Mouse (Mus musculus): ENCODE results near the gene Hsd3b6. TPM values are rescaled to one million over a fixed set of nuclear protein-coding genes. Genes with fewer than 3 reads are reported as not detected.
"Not testable (repeated sequence)": the region's sequence is repeated elsewhere in the genome, so short reads cannot be mapped to it uniquely, and the experiment has no call there.

Hsd3b6 gene
- polyA plus RNA-seq, 1 experiment from 2014 or later, result 1.9 TPM

- not testable (repeated sequence) for H3K9ac ChIP-seq; H3K27ac ChIP-seq (replicated peaks); H3K4me1 ChIP-seq; H3K9me3 ChIP-seq (replicated peaks); ATAC-seq (ENCODE audit: insufficient number of reproducible peaks, low FRiP score, low TSS enrichment, low read depth); H3K27me3 ChIP-seq; H3K4me2 ChIP-seq (replicated peaks); H3K36me3 ChIP-seq; H3K4me3 ChIP-seq (replicated peaks)
- WGBS, result 84% methylated on average over 6 of the region's 6 CpGs
Measured at GRCm38 (mm10) chr3:98812653-98813052, 1.6 kb downstream of the Hsd3b6 start.

- not testable (repeated sequence) for H3K27ac ChIP-seq (replicated peaks); ATAC-seq (ENCODE audit: insufficient number of reproducible peaks, low FRiP score, low TSS enrichment, low read depth); H3K4me1 ChIP-seq; H3K36me3 ChIP-seq; H3K4me3 ChIP-seq (replicated peaks); H3K9ac ChIP-seq; H3K27me3 ChIP-seq; H3K4me2 ChIP-seq (replicated peaks); H3K9me3 ChIP-seq (replicated peaks)
- 48% methylated on average over 3 of the region's 3 CpGs for WGBS
Measured at GRCm38 (mm10) chr3:98805032-98805431, 9.2 kb downstream of the Hsd3b6 start.

- 66% methylated on average over 2 of the region's 2 CpGs for WGBS
- no peak overlapping the region for H3K9ac ChIP-seq
- no peak overlapping the region for H3K27ac ChIP-seq (replicated peaks)
- no peak overlapping the region for H3K4me3 ChIP-seq (replicated peaks)
- no peak for ATAC-seq (ENCODE audit: insufficient number of reproducible peaks, low FRiP score, low TSS enrichment, low read depth)
- no peaks in the 10 kb centered on the region for H3K27me3 ChIP-seq
- H3K4me1 ChIP-seq, result no peaks in the 10 kb centered on the region
- H3K9me3 ChIP-seq (replicated peaks), result no peaks in the 10 kb centered on the region
- no peak overlapping the region for H3K4me2 ChIP-seq (replicated peaks)
- no peaks in the 10 kb centered on the region for H3K36me3 ChIP-seq
Measured at GRCm38 (mm10) chr3:98786551-98786950, 27.7 kb downstream of the Hsd3b6 start.

GRCm38 (mm10) chr3:98782181-98782868 lies 31.9 kb downstream of the Hsd3b6 start:
- H3K9me3 ChIP-seq (replicated peaks), result no peaks in the 10 kb centered on the region
- H3K36me3 ChIP-seq, result no peaks in the 10 kb centered on the region
- H3K27me3 ChIP-seq, result no peaks in the 10 kb centered on the region
- H3K4me3 ChIP-seq (replicated peaks), result no peak overlapping the region
- H3K4me2 ChIP-seq (replicated peaks), result no peak overlapping the region
- H3K27ac ChIP-seq (replicated peaks), result no peak overlapping the region
- ATAC-seq (ENCODE audit: insufficient number of reproducible peaks, low FRiP score, low TSS enrichment, low read depth), result no peak
- no peaks in the 10 kb centered on the region for H3K4me1 ChIP-seq
- H3K9ac ChIP-seq, result no peak overlapping the region

GRCm38 (mm10) chr3:98780921-98781320 lies 33.3 kb downstream of the Hsd3b6 start:
- Histone ChIP-seq H3K36me3 (no peaks in the 10 kb centered on the region), H3K9ac (no peak overlapping the region), H3K4me2 (replicated peaks) (no peak overlapping the region), H3K9me3 (replicated peaks) (no peaks in the 10 kb centered on the region), H3K27me3 (no peaks in the 10 kb centered on the region), H3K27ac (replicated peaks) (no peak overlapping the region), H3K4me1 (no peaks in the 10 kb centered on the region), H3K4me3 (replicated peaks) (no peak overlapping the region)
- ATAC-seq (ENCODE audit: insufficient number of reproducible peaks, low FRiP score, low TSS enrichment, low read depth), result no peak

GRCm38 (mm10) chr3:98764155-98764554 lies 50.1 kb downstream of the Hsd3b6 start:
- no peak overlapping the region for H3K9ac ChIP-seq
- no peaks in the 10 kb centered on the region for H3K4me1 ChIP-seq
- H3K27ac ChIP-seq (replicated peaks), result no peak overlapping the region
- H3K9me3 ChIP-seq (replicated peaks), result no peaks in the 10 kb centered on the region
- no peaks in the 10 kb centered on the region for H3K27me3 ChIP-seq
- ATAC-seq (ENCODE audit: insufficient number of reproducible peaks, low FRiP score, low TSS enrichment, low read depth), result no peak
- no peak overlapping the region for H3K4me2 ChIP-seq (replicated peaks)
- H3K36me3 ChIP-seq, result no peaks in the 10 kb centered on the region
- H3K4me3 ChIP-seq (replicated peaks), result no peak overlapping the region

- Histone ChIP-seq H3K27ac (replicated peaks) (no peak overlapping the region), H3K9me3 (replicated peaks) (no peaks in the 10 kb centered on the region), H3K27me3 (no peaks in the 10 kb centered on the region), H3K4me1 (no peaks in the 10 kb centered on the region), H3K9ac (no peak overlapping the region), H3K4me3 (replicated peaks) (no peak overlapping the region), H3K36me3 (no peaks in the 10 kb centered on the region), H3K4me2 (replicated peaks) (no peak overlapping the region)
- ATAC-seq (ENCODE audit: insufficient number of reproducible peaks, low FRiP score, low TSS enrichment, low read depth), result no peak
- WGBS, result 83% methylated on average over 3 of the region's 3 CpGs
Measured at GRCm38 (mm10) chr3:98756836-98757235, 57.4 kb downstream of the Hsd3b6 start.

Other genes with a start within 250 kb of the Hsd3b6 start
- gene Gm10681, start 225.6 kb downstream of the Hsd3b6 start, polyA plus RNA-seq (2015; fragmentation: Nextera tagmentation; extraction: Ambion mirVana), result not detected in 2 replicates
- gene Hsd3b5, start 184.2 kb downstream of the Hsd3b6 start, polyA plus RNA-seq (2015; fragmentation: Nextera tagmentation; extraction: Ambion mirVana), result not detected in 2 replicates
- not detected in 2 replicates for gene Hsd3b2, start 89.9 kb downstream of the Hsd3b6 start, polyA plus RNA-seq (2015; fragmentation: Nextera tagmentation; extraction: Ambion mirVana)
- gene Hsd3b3, start 51.3 kb downstream of the Hsd3b6 start, polyA plus RNA-seq (2015; fragmentation: Nextera tagmentation; extraction: Ambion mirVana), result not detected in 2 replicates
- gene Hsd3b1, start 45.4 kb upstream of the Hsd3b6 start, polyA plus RNA-seq (2015; fragmentation: Nextera tagmentation; extraction: Ambion mirVana), result not detected in 2 replicates
- not detected in 2 replicates for gene Hao2, start 78.8 kb upstream of the Hsd3b6 start, polyA plus RNA-seq (2015; fragmentation: Nextera tagmentation; extraction: Ambion mirVana)